Mouse (Mus musculus): ENCODE measurements around the gene Ap4s1.
"Not testable (repeated sequence)": the region's sequence is repeated elsewhere in the genome, so short reads cannot be mapped to it uniquely, and the experiment has no call there.

The Ap4s1 gene

DNA sequence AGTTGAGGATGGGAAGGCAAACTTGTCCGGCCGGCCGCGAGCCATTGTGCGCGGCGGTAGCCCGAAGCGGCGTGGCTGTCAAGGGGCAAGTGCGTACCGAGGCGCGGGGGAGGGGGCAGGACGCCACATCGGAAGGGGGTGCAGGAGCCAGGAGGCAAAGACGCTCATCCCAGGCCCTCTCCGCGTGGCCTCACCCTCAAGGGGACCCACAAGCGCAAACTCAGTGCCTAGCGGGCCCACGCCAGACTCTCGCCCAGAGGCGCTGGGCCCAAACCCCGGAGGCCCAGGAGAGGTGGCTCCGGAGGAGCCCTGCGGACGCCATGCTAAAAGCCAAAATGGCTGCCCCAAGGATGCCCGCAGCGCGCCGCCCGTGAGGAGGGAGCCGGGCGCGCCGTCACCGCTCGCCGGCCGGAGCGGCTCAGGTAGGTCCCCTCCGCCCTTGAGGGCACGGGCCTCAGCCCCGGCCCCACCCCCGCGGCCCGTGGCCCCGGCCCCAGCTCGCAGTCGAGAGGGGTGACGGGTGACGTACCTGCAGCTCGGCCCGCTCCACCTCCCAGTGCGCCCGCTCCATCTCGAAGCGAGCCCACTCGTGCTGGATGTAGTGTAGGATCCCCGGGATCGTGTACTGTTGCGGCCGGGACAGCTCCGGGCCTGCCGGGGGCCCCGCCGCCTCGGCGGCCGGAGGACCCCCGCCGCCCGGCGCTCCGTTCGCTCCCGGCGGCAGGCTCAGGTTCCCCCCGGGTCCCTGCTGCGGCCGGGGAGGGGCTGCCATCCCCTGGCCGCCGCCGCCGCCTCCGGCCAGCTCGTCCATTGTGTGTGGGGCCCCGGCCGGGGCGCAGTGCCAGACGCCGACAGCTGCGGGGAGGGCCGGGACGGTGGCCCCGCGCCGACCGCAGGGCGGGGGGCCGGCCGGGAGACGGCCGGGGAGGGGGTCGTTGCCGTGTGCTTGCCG is at the start of gene Ap4s1:
Gene Ap4s1, plus strand, starts transcription at position 141 of the 952 bp plus-strand sequence.
- DNase-seq (ENCODE audit: low spot score in 2 of 2) = peak; percentile 68 to 72

DNA sequence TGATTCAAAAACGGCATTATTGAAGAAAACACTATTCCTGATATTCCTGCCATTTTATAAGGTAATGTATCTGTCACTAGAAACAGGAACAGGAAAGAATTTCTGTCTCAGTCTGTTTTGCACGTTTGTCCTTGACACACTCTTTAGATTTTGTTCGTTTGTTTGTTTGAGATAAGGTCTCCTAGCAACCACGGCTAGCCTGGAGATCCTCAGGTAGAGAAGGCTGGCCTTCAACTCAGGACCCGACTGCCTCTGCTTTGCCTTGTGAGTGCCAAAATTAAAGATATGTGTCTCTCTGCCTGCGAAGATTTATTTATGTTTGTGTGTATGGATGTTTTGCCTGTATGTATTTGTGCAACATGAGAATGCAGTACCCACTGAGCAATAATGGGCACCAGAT is 49.0 kb upstream of the Ap4s1 start:
- no peak for DNase-seq (ENCODE audit: low spot score in 2 of 2)

DNA sequence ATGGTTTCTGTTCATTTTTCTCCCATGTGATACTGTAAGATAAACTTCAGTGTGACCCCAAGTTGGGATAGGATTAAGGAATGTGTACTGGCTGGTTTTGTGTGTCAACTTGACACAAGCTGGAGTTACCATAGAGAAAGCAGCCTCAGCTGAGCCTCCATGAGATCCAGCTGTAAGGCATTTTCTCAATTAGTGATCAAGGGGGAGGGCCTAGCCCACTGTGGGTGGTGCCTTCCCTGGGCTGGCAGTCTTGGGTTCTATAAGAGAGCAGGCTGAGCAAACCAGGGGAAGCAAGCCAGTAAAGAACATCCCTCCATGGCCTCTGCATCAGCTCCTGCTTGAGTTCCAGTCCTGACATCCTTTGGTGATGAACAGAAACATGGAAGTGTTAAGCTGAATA is 41.4 kb upstream of the Ap4s1 start:
- not testable (repeated sequence) for DNase-seq (ENCODE audit: low spot score in 2 of 2)

DNA sequence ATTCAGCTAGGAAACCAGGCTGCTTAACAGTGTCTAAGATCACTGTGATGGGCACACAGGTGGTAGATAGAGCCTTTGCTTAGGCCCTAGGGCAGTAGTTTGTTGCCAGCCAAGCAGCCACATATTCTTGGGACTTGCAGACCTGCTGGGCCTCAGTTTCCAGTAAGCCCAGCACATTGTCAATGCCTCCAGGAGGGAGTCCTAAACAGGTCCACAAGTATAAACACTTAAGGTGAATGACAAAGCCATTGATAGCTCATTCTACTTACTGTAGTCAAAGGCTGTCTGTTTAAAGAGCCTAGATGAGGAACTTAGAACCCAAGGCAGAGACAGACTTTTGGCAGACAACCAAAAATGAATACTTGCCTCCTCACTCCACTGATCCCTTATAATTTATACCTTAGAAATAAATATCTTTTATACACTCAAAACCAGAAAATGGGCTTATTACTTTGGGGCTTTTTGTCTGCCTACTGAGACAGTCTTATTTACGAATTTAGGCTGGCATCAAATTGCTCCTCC is 34.8 kb upstream of the Ap4s1 start:
- no peak for DNase-seq (ENCODE audit: low spot score in 2 of 2)

DNA sequence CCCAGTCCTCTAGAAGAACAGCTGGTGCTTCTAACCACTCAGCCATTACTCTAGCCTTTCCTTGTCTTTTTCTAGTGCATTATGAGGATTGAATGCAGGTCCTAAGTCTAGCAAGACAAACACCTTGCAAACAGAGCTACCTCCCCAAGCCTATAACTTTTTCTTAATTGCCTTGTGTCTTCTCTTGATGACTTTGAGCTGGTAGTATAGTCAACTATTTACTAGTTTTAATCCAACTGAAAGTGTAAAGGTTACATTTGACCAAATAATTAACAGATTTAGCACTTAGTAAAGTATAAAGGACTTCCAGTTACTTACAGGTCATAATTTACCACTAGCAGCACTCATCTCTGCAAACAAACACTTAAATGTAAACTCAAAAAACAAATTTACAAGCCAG is 27.8 kb upstream of the Ap4s1 start:
- no peak for DNase-seq (ENCODE audit: low spot score in 2 of 2)

DNA sequence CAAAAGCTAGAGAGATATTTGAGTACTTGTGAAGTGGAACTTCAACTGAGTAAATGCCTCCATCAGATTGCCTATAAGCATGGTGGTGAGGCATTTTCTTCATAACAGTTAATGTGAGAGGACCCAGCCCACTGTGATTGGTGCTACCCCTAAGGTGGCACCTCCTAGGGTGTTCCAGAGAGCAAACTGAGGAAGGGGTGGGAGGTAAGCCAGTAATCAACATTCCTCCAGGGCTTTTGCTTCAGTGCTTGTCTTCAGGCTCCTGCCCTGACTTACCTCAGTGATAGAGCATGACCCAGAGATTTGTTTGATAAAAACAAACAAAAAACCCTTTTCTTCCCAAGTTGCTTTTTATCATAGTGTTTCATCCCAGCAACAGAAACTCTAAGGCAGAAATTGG is 26.9 kb upstream of the Ap4s1 start:
- DNase-seq (ENCODE audit: low spot score in 2 of 2) = no peak

DNA sequence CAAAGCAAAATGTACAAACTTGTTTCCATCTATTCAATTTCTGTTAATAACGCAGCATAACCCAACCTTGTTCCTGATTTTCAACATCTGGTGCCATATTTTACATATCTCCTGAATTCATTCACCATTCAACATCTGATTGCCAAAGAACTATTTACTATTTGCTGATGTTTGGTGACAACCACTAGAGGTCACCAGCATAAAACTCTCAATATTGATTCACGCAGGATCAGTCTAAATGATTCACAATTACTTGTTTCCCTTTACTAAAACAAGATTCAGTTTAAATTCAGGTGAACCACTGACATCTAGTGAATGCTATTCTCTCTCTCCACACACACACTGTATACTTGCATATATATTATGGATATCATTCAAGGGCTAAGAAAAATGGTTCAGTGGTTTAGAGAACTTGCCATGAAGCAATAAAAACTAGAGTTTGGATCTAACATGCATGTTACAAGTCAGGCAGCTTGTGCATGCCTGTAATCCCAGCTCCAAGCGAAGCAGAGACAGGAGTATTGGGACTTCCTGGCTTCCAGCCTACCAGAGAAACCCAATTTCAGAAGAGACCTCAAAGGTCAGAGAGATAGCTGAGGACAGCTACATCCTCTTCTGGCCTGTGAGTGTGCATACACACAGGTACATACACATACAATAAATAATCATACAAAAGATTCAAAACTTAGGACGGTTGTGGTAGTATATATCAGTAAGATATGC is 24.0 kb upstream of the Ap4s1 start:
- no peak for DNase-seq (ENCODE audit: low spot score in 2 of 2)

DNA sequence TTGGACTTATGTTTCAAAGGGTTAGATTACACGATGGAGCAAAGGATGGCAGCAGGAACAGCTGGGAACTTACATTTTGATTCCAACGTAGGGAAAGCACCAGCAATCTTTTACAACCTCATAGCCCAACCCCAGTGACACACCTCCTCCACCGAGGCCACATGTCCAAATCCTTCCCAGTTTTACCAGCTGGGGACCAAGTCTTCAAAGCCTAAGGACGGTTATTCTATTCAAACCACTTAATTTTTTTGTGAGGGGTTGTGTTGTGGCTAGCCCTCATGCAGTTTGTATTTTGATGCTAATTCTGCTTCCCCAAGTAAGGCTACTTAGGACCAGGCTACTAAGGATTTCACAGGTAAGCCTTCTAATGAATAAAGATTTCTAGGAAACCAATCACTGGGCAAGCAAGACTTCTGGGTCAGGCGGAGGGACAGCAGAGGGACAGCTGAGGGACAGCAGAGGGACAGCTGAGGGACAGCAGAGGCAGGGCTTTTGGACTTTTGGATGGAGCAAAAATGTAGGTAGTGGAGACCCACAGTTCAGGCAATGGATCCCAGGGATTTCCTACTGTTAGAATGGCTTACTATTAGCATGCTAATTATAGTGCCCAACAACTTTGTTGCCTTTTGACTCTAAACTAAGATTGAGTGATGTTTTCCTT is 19.5 kb upstream of the Ap4s1 start:
- no peak for DNase-seq (ENCODE audit: low spot score in 2 of 2)

DNA sequence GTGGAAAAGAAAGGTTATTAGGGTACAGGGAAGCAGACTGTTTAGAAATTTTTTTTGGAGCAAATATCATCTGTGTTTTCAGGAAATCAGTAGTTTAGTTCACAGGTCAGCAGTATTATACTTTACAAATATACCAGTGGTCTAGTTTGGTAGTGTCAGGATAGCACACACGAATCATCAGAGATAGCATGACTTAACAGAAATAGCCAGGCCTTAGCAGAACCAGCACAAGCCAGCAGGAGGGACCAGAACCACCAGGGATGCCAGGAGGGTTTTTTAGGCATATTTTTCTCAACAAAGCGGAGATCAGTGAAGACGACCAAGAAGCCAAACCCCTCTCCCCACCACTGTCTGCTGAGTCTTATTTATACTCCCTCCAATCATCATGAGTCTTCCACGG is 17.6 kb upstream of the Ap4s1 start:
- no peak for DNase-seq (ENCODE audit: low spot score in 2 of 2)

DNA sequence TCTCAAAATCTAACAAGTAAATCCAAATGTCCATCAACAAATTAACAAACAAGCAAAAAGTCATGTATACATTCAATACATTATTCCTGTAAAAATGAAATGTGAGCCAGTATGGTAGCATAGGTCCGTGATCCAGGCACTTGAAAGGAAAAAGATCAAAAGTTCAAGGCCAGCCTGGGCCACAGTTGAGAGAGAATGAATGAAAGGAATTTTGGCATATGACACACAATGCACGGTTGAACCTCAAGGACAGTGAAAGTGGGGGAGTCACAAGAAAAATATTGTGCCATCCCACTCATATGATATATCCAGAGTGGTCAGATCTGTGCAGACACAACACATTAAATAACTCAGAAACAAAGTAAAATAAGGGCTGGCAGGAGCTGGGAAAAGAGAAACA is 14.4 kb upstream of the Ap4s1 start:
- no peak for DNase-seq (ENCODE audit: low spot score in 2 of 2)

DNA sequence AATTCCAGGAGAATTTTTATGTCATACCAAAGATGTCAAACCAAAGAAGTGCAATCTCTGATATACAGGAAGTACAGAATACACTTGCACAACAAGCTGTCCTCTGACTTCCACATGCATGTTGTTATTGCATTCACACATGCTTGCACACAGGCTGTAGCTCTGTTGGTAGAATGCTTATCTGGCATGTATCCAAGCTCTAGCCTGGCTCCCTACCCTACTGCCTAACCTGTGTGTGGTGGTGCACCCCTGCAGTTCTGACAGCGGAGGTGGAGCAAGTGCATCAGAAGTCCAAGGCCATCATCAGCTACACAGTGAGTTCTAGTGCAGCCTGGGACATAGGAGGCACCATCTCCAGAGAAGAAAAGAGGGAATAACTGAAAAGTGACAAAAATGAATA is 12.0 kb upstream of the Ap4s1 start:
- no peak for DNase-seq (ENCODE audit: low spot score in 2 of 2)

DNA sequence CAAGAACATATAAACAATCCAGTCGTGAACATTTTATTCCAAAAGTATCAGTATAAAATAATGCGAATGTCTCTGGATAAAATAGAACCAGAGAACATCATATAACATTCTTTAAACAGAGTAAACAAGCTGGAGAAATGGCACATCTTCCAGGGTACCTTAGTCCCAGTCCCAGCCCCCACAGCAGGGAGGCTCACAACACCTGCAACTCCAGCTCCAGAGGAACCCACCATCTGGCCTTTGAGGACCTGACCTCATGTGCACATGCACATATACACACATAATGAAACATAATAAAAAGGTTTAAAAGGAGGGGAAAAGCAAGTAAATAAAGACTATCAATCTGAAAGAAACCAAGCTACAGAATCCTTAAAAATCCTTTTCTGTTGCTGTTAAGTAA is 2.3 kb upstream of the Ap4s1 start:
- DNase-seq (ENCODE audit: low spot score in 2 of 2) = no peak

DNA sequence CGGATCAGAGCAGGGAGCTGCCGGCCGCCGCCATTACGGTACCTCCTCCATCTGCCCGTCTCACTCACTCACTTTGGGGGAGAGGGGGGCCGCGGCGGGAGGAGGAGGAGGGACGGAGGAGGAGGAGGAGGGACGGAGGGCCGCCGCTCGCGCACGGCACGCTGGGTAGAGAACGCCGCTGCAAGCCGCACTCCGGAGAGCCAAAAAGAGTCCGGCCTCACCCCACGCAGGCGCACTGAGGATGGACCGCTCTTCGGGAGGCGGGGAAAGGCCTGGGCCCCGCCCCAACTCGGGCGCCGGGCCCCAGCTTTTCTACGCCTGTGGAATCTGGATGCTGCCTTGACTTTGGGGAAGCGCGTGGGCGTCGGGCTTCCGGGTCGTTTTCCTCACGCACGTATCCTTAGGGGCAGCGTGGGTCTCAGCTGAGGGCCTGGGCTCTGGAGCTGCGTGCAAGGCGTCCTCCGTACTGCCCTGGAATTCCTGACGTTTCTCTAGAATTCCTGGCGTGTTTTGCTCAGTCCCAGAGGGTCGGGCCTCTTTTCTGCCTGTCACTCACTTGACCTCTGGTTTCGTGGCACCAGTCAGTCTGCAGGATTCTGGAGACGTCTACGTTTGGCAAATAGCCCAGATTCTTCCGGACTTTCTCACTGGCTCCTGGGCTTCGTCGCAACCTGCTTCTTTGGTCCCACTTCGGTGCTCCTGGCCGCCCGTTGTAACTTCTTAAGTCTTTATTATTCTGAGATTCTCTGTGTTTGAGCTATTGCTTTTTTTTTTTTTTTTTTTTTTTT is 1.2 kb downstream of the Ap4s1 start, which contains the start of gene Strn3:
Gene Strn3, minus strand, starts transcription at position 53 of the 788 bp plus-strand sequence.
- peak; percentile 98 for DNase-seq (ENCODE audit: low spot score in 2 of 2)

DNA sequence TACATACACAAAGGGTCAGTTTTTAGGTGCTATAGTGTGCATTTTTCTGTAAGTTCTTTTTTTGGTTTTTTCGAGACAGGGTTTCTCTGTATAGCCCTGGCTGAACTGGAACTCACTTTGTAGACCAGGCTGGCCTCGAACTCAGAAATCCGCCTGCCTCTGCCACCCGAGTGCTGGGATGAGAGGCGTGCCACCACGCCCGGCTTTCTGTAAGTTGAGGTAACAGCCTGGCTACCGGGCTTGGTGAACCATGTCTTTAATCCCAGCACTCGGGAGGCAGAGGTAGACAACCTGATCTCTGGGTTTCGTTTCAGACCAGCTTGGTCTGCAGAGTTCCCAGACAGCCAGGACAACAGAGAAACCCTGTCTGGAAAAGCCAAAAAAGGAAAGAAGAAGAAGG is 2.0 kb downstream of the Ap4s1 start:
- not testable (repeated sequence) for DNase-seq (ENCODE audit: low spot score in 2 of 2)

DNA sequence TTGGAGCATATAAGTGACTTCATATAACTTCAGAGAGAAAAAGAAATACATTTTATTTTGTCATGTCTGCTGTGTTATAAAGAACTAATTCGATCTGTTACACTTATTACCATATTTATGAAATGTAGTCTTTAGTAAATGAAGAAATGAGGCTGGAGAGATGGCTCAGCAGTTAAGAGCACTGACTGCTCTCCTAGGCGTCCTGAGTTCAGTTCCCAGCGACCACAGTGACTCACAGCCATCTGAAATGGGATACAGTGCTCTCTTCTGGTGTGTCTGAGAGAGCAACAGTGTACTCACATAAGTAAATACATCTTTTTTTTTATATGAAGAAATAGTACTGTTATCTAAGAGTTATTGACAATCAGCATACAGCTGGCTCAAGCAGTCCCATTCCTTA is 2.6 kb downstream of the Ap4s1 start:
- DNase-seq (ENCODE audit: low spot score in 2 of 2) = no peak

DNA sequence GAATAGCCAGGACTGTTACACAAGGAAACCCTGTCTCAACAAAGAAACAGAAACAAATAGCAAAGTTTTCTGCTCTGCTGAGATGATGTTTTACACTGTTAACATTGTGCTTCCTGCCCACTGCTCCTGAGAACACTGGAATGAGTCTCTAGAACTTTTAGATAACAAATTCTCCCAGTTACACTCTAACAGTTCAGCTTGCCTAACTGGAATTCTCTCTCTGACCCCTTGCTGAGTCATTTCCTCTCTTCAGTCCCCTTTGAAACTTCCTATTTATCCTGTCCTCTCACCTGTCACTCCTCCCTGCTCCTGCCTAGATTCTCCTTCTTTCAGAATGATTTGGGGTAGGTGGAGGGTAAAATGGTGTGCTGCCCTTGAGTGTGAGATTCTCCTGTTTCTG is 3.3 kb downstream of the Ap4s1 start:
- DNase-seq (ENCODE audit: low spot score in 2 of 2) = no peak

DNA sequence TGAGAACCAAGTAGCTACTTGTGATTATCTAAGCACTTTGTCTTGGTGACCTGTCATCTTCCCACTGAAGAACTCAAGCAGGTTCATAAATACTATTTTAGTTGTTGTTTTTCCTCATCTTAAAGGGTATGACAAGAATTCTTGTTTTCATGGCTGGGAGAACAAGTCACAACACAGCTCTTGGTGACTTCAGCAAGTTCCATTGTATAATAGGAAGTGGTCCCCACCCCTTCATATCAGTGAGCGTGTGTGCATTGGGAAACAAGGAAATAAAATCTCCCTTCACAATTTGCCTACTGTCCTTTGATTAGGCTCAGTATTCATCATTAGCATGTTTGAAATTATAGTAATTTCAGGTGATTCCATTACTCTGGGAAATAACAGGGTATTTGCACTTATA is 4.1 kb downstream of the Ap4s1 start:
- DNase-seq (ENCODE audit: low spot score in 2 of 2) = no peak

DNA sequence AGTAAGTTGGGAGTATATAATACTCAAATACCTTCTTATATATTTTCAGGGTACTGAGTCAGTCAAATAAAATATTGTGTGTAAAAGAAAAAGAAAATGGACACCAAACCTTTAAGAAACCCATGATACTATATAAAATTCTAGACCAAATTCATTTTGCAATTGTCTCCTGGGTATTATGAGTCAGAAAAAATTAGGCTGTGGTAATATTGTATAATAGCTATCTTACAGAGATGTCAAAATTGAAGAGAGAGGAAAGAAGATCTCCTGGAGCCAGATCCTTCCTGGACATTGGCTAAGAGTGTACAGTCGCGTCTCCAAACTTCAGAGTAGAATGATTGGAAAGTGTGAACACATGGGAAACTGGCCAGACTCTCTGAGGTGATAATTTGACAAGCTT is 5.3 kb downstream of the Ap4s1 start:
- no peak for DNase-seq (ENCODE audit: low spot score in 2 of 2)

DNA sequence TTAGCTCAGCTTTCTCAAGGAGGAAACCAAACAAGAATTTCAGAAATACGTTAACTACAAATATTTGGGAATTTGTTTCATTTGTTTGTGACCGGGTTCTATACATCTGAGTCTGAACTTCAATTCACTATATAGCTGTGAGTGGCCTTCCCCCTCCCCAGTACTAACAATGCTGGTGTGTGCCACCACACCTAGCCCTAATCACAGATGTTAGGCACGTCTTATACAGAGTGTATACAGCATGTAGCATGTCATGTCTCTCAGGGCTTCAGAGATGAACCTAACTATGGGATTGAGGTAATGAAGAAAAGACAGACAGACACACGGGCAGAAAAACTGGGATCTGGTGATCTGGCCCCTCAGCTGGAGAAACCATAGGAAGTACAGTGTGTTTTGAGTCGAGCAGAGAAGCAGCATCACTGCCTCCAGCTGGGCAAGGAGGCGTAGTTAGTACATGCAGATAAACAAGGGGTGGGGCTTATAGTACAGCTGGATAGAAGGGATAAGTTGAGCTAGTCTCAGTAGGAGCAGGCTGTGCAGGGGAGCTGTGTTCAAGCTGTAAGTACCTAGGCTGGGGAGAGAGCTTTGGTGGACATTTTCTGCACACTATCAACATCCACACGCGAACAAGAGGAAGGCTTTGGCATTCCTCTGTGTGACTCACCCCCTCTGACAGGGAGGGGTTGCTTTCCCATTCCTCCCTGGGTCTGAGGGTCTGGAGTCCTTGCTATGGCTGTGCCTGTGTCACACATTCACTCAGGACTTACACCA is 9.0 kb downstream of the Ap4s1 start:
- no peak for DNase-seq (ENCODE audit: low spot score in 2 of 2)

DNA sequence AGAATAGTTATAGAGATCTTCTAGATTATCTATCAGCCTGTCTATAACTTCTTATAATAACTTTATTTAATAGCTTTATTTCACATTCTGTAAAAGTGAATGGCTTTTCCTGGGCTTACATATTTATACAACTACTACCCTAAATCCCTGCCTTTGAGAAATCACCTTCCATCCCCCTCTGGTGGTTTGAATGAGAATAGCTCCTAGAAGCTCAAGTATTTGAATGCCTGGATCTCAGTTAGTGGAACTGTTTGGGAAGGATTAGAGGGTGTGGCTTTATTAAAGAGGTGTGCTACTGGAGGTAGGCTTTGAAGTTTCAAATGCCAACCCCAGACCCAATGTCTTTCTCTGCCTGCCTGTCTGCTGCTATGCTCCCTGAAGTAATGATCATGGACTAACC is 10.9 kb downstream of the Ap4s1 start:
- no peak for DNase-seq (ENCODE audit: low spot score in 2 of 2)

DNA sequence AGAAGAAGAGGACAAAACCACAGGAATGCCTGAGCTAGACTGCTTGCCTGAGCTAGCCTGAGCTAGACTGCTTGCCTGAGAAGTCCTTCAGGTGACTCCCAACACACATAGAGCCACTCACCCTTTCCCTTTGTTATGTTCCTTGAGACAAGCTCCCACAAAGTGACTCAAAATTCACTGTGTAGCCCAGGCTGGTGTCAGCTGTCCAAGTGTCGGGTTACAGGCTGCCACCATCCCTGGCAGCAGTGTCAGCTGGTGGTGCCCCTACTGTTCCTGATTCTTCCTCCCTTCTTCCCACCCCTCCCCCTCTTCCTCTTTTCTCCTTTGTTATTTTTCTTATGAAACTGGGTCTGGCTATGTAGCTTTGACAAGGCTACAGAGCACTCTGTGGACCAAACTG is 13.0 kb downstream of the Ap4s1 start:
- DNase-seq (ENCODE audit: low spot score in 2 of 2) = no peak
